Mouse (Mus musculus) embryo, embryonic 10 days (tissue): Measurements from ENCODE around the gene 9430097D07Rik.

Source experiments
- DNase-seq: peaks from one replicate; pipeline ENCODE4 v3.0.0-alpha.2; 2015; ENCODE audit warnings: low spot score

Gene 9430097D07Rik

GRCm38 (mm10) chr2:32597248-32597647, 21.8 kb upstream of the 9430097D07Rik start:
- no peak for DNase-seq

- no peak for DNase-seq
These were observed 21.2 kb upstream of the 9430097D07Rik start for GRCm38 (mm10) chr2:32596725-32597124.

- DNase-seq = no peak
These were observed 15.8 kb upstream of the 9430097D07Rik start for GRCm38 (mm10) chr2:32591249-32591648.

- DNase-seq = no peak
These were observed 14.7 kb upstream of the 9430097D07Rik start for GRCm38 (mm10) chr2:32590224-32590623.

GRCm38 (mm10) chr2:32589213-32589795, 13.8 kb upstream of the 9430097D07Rik start:
- no peak for DNase-seq

- DNase-seq = no peak
These were observed 12.3 kb upstream of the 9430097D07Rik start for GRCm38 (mm10) chr2:32587731-32588321.

GRCm38 (mm10) chr2:32586871-32587351, 11.4 kb upstream of the 9430097D07Rik start, which contains the start of gene St6galnac4:
Gene St6galnac4, plus strand, starts transcription at chr2:32587095.
- DNase-seq = peak; percentile 92

- no peak for DNase-seq
These were observed 9.7 kb upstream of the 9430097D07Rik start for GRCm38 (mm10) chr2:32585149-32585714.

- DNase-seq = peak; percentile 95
These were observed 7.6 kb upstream of the 9430097D07Rik start for GRCm38 (mm10) chr2:32582830-32583799.

- DNase-seq = peak; percentile 45
These were observed 6.1 kb upstream of the 9430097D07Rik start for GRCm38 (mm10) chr2:32581450-32582095.

- no peak for DNase-seq
These were observed 2.9 kb upstream of the 9430097D07Rik start for GRCm38 (mm10) chr2:32578146-32579046.

- DNase-seq = no peak
These were observed 1.0 kb upstream of the 9430097D07Rik start for GRCm38 (mm10) chr2:32576532-32576931.

- peak; percentile 61 for DNase-seq
These were observed 441 bp downstream of the 9430097D07Rik start for GRCm38 (mm10) chr2:32574901-32575585.

GRCm38 (mm10) chr2:32574497-32574896, 987 bp downstream of the 9430097D07Rik start, which contains the start of gene Pip5kl1:
Gene Pip5kl1, plus strand, starts transcription at chr2:32574797.
- DNase-seq = no peak

GRCm38 (mm10) chr2:32572196-32572595, 3.3 kb downstream of the 9430097D07Rik start:
- no peak for DNase-seq

- peak; percentile 96 for DNase-seq
These were observed 4.6 kb downstream of the 9430097D07Rik start, which contains the start of gene Dpm2 for GRCm38 (mm10) chr2:32570698-32571494. Gene Dpm2, plus strand, starts transcription at chr2:32570858.

- DNase-seq = no peak
These were observed 6.5 kb downstream of the 9430097D07Rik start for GRCm38 (mm10) chr2:32568941-32569340.

- no peak for DNase-seq
These were observed 7.3 kb downstream of the 9430097D07Rik start for GRCm38 (mm10) chr2:32568149-32568548.

- DNase-seq = peak; percentile 81
These were observed 8.9 kb downstream of the 9430097D07Rik start for GRCm38 (mm10) chr2:32566536-32567063.
